Mouse (Mus musculus): ENCODE results near the gene Dgki.

The Dgki gene

DNA sequence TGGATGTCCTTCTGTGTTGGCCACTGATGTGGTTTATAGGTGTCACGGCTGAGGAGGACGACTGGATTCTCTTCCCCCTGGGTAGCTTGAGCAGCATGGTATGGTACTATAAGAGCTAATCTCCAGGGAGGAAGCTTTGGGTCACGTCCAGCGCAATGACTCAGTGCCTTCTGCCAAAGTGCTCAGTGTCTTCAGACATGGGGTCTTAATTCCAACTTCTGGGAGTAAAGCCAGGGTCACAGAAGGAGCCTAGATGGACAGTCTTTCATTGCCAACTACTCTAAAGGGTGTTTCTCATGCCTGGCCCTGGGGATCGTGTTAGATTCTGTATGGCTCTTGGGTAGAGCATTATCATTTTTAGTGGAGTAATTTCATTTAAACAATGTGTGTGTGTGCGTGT, 231.2 kb downstream of the Dgki start:
- DNase-seq (ENCODE audit: low spot score in 2 of 2) = no peak

DNA sequence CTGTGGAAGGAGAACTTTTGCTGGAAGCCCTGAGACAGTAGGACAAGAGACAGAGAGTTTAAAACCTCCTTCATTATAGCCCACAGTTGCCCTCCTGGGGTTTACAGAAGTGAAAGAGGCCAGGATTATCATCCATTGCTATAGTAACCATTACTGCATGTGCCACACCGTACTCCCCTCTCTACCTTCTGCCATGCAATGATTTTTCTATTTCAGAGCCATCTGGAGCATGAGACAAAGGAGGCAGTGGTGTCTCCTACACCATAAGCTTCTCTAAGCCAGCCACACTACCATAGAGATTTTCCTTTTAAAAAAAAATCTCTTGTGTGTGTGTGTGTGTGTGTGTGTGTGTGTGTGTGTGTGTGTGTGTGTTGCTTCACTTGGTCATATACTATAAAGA, 232.6 kb downstream of the Dgki start:
- DNase-seq (ENCODE audit: low spot score in 2 of 2) = no peak

DNA sequence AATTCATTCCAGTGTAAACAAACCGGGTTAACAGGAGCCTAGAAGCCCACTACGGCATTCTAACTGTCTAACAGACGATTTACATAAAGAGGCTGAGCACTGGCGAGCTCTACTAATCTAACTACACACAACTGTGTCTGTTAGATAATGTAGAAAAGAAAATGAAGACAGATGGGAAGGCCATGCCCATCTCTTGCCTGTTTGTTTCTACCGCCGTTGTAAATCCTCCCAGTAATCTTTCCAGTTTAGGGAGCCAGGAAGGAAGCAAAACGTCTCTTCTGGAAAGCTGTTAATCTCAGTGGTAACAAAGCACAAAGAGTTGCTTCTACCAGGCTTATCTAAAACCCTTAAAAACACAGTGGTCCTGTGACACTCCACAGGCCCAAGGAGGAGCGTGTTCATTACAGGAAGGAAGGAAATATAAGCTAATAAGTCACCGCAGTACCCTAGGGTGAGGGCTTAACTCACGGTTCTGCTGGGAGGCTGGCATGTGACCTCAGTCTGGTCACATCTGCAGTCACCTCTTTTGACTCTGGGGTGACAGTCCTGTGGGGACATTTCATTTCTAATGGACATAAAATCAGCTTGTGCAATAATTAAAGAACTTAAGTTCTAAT, 235.7 kb downstream of the Dgki start:
- no peak for DNase-seq (ENCODE audit: low spot score in 2 of 2)

DNA sequence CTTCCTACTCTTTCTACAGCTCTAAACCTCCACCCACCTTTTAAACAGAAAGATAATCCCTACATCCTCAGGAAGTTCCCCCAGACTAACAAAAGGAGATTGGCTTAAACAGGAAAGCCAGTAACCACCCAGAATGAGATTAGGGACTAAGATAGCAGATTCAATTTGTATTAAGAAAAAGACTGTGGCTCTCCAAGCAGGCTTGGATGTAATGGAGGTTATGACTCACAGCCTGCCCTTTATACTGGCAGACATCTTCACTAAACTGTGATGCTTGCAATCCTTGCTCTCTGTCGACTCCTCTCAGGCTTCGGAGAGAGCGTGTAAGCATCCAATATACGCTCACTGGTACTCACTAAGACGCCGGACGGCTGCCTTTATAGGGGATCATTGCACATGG, 236.7 kb downstream of the Dgki start:
- no peak for DNase-seq (ENCODE audit: low spot score in 2 of 2)

DNA sequence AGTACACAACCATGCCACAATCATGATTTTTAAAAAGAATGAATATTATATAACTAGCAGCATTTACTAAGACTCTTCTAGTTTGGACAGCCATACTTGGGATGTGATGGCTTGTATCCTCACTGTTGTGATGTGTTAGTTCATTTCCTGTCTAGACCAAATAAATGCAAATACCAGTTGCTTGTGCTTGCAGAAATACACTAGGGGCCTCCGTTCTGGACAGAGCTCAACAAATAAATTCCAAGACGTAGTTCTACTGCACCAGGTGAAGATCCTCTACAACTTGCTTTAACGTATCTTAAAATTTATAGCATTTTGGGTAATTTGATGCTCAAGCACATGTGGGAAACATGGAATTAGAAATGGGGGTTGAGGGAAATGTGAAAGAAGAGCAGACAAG, 239.9 kb downstream of the Dgki start:
- no peak for DNase-seq (ENCODE audit: low spot score in 2 of 2)

DNA sequence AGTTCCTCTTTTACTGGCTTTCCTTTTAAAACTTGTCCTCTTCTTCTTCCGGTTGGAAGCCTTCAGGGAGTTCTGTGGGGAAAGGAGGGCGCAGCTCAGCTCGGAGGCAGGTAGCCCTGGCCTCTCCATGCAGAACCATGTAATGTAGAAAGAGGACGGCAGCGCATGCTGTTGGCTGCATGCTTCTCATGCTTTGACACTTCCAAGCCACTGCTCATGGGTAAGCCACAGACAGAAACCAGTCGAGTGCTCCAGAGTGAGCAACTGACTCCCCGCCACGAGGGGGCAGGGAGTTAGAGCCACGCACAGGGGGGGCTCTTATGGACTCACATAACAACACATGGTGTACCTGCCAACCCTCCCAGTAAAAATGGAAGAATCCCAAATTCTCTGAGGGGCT, 242.0 kb downstream of the Dgki start:
- DNase-seq (ENCODE audit: low spot score in 2 of 2) = no peak

DNA sequence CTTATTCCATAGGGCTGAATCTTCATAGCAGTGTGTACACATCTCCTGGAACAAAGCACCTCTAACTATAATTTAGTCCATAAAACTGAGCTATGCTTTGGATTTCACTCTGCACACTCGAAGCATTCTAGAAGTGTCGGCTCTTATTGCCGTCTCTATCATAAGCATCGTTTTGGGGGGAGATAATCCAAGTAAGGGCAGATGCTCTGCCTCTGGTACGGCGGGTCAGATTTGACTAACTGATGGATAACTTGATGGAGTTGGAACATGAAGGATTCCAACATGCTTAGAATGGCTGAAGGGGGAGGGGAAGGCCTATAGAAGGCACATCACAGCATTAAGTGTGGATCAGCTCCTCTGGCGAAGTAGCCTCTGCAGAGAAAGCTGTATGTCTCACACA, 242.4 kb downstream of the Dgki start:
- DNase-seq (ENCODE audit: low spot score in 2 of 2) = no peak

DNA sequence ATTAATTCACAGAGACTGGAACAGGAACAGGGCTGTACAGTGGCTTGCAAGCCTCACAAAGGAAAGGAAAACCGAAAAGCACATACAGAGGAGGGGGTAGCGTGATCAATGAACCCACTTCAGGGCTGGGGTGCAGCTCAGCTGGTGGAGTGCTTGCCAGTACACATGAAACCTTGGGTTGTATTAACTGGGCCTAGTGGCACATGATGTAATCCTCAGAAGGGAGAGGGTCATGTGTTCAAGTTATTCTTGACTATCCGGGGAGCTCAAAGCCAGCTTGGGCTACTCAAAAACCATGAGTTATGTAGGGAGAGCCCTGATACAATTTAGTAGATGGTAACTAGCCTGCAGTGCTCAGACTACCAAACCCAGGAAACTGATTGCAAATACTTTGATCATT, 244.3 kb downstream of the Dgki start:
- DNase-seq (ENCODE audit: low spot score in 2 of 2) = no peak

DNA sequence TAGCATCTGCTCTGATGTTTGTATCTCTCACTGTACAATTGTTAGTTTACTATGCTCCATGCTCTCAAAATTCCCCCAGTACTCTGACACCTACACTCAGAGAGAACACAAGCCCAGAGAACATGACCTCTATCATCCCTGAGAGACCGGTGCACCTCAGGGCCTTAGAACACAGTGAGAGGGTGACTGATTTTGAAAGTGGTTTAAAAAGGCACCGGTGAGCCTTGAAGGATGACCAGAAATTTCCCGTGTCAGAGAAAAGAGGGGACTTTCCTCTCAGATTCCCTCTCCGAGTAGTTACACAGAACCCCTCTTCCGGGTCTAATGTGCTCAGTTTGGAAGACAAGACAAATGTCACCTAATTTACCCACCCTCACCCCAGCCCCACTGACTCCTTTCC, 244.9 kb downstream of the Dgki start:
- DNase-seq (ENCODE audit: low spot score in 2 of 2) = no peak

DNA sequence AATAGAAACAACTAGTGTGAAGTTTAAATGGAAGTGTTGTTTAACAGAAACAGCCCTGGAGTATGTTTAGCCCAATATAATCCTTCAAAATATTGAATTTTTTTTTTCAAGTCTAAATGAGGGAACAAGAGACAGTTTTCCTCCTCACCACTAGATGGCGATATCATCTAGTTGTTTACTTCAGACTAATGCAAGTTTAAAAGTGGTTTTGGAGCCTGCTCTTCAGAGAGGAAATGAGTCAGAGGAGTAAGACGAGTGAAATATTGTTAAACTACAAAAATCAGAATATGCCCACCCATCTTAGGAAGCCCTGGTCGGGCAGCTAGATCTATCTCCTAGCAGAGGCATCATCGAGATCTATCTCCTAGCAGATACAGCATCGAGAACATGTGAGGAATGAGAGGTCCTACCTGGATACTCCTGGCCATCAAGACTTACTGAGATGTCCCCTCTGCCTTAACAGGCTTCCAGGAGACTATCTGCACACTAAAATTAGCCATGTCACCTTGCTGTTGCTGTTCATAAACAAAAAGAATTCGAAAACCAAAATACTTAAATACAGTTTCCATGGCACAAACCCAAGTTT, 245.5 kb downstream of the Dgki start:
- peak; percentile 34 to 35 for DNase-seq (ENCODE audit: low spot score in 2 of 2)

DNA sequence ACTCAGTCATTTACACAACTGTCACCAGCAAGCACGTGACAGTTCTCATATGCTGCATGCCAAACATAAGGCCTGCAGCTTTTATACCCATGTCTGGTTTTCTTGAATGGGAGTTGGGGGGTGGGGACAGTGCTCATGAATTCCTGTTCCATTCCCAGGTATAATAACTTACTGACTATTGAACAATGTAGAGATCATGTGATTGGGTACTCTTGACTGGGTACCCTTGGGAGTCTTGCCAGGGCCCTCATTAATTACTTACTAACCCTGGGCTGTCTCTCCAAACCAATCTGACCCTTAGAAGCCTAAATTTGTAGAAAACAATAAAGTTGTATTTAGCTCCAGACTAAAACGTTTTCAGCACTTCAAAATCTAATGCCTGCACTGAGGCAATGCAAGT, 246.6 kb downstream of the Dgki start:
- no peak for DNase-seq (ENCODE audit: low spot score in 2 of 2)

DNA sequence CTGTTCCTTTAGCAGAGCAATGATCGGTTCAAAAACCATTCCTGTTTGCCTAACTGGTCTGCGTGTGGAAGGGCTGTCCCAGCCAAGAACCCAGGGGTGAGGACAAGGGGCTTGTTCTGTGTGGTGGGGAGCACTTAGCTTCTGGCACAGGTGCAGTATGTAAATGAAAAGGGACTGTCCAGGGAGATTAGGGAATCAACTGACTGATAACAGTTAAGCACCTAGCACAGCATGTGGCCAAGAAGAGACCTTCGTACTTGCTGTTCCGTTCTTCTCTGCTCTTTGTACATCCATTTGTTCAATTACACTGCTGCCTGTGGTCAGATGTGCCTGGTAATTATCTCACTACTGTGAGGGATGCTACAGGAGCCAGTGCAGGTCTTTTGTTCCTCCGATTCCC, 248.3 kb downstream of the Dgki start:
- DNase-seq (ENCODE audit: low spot score in 2 of 2) = no peak

DNA sequence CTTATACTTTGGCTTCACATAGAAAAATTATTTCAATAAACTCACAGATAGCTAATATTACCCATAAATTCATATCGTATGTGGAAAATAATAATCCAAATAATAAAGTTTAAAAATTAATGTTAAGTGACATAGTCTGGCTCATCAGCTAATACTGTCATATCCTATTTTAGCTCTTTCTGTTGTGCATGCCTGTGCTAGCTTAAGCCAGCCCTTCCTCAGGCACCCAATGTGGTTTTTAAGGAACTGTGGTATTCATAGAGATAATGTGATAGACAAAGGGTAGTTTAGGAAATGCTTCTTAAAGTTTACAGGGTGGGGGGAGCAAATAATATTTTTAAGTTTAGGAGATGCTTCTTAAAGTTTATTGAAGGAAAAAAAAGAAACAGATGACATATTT, 248.8 kb downstream of the Dgki start:
- DNase-seq (ENCODE audit: low spot score in 2 of 2) = no peak

DNA sequence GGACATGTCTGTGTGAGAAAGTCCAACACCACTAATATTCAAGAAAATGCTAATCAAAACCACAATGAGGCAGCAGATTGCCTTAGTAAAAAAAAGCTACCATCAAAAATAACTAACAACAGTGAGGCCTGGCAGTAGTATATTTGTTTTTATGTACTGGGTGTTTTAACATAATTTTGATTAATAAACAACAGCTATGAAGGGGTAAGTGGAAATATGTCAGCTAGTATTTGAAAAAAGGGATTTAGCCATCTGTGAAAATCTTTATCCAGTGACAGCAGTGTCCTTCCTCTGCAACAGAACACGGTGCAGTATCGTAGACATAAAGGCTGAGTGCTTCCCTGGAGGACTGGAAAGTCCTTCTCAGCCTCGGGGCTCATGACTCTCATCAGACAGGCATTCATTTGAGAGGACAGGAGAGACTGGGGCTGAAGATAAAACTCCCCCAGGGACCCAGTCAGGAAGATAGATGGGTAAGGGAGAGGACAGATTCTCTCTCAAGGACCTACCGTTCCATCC, 252.3 kb downstream of the Dgki start:
- DNase-seq (ENCODE audit: low spot score in 2 of 2) = no peak

DNA sequence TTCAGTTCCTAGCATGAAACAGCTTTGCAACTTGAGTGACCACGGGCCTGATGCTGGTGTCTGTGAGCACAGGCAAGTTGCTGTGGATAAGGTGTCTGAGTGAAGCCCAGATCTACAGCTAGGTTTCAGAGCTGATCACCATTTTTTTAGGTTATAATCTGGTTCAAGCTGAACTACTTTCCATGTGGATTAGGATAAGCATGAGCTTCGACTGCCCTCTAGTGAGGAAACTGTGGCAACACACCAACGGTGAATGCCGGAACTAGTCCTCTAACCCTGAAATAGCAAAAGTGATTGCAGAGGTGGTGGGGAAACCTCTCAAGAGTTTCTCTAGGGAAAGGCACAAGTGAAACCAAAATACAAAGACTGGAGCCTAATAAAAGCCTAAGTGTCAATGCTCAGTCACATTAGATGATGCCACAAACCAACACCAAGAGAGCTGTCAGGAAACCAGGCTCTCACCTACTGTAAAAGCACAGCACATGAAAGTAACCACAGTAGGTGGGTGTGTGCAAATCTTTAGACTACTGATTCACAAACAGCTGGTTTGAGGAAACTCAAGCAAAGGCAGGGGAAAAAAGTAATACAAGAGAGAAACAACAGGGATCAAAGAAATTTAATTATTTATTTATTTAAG, 253.7 kb downstream of the Dgki start:
- DNase-seq (ENCODE audit: low spot score in 2 of 2) = peak; percentile 81 to 83

DNA sequence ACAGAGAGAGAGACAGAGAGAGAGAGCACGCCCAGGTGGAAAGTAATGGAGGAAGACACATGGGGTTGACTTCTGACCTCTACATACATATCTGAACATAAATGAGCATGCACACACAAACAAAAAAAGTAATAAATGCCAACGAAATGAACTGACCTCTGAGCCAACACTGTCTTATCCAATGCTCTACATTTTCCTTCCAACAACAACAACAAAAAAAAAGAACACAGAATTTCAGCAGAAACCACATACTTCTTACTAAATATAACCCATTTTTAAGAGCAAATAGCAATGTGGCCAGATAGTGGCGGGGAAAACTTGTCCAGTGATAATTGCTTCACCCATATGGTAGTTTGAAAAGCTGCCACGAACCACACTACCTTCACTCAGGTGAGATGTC, 255.2 kb downstream of the Dgki start:
- no peak for DNase-seq (ENCODE audit: low spot score in 2 of 2)

DNA sequence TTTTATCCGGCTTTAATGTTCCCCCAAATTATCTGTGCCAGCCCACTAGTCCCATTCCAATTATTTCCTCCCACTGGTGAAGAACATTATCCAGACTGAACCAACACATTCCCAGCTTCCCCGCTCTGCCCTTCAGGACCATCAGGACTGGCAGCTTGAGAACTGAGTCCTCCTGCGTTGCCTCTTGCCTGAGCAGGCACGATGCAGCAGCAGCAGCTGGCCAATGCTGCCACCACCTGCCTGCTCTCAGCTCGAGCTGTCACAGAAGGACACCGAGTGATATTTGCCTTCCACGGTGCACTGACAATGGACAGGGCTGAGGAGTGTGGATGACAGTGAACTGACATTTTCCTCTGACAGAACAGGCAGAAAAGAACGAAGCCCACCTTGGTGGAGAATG, 261.5 kb downstream of the Dgki start:
- DNase-seq (ENCODE audit: low spot score in 2 of 2) = peak; percentile 40 to 44

DNA sequence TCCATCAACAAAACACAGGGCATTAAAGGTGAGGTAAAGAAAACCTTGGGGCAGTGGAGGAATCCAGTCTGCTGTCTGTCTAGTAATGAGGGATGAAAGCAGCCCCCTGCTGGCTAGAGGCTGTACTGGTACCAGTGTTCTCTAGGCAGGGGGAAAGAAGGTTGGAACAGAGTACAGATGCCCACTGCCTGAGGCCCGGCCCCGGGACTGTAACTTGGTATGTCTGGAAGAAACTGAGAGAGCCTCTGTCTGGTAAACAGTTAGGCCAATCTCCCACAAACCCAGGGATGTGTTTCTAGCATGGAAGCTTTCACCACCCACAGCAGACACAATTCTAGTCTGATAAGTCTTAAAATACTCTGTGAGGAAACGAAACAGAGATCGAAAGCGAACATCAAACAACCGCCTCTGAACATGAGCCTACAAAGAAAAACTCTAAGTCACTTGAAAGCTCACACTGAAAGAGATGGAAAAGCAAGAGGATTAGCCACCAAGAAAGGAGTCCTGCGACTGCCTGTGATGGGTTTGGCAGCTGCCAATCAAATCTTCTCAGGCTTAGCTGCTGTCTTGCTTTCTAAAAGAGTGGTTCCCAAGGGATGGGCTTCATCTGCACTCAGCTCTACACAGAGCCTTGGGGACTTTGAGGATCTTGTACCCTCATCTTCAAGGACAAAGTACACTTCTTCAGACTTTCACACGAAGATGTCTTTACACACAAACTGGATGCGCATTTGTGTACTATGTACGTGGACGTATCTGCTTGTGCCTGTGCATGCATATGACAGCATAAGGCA, 262.7 kb downstream of the Dgki start:
- DNase-seq (ENCODE audit: low spot score in 2 of 2) = peak; percentile 46 to 70

DNA sequence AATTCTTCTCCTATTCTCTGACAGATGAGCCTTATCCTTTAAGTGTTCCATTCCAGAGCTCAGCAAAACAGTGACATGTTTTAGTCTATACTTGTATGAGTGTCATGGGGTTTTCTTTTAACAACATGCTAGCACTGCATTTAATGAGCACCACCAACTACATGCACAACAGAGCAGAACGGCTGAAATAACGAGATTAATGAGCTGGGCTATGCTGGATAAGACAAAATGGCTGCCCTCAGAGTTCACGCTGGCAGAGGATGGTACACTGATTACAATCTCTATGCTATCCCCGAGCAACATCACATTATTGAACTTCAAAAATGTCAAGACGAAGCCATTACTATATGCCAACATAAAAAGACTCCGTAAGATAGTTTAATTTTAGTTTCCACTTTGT, 264.3 kb downstream of the Dgki start:
- no peak for DNase-seq (ENCODE audit: low spot score in 2 of 2)

DNA sequence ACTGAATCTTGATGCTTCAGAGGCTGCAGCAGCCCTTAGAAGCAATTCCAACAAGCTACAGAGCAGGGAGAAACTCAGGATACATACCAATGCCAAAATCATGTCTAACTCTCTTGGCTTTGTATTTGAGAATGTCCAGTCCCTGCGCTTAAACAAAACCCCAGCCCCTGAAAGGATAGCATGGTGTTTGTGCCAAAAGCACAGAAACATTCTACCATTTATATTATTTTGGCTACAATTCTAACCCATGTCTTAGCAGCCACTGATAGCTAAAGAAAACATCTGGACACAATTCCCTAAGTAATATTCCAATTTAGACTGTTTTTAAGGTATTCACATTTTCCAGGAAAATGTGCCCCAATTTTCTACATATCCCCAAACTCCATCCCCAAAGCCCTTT, 269.0 kb downstream of the Dgki start:
- DNase-seq (ENCODE audit: low spot score in 2 of 2) = no peak

DNA sequence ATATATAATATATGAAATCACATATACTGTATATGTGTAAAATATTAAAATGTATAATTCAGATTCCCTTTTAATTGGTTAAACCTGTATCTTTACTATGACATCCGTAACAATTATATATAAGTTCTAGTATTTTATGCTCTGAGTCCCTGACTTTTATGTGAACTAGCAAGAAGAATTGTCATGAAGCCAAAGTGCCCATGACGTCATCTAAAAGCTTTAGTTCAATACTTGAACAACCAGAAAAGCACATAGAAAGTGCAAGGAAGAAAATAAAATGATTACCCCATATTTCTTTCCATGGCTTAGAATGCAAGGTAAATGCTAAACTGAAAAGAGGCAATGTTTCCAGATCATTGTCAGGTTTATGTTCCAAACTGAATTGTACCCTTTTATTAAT, 269.6 kb downstream of the Dgki start:
- no peak for DNase-seq (ENCODE audit: low spot score in 2 of 2)

DNA sequence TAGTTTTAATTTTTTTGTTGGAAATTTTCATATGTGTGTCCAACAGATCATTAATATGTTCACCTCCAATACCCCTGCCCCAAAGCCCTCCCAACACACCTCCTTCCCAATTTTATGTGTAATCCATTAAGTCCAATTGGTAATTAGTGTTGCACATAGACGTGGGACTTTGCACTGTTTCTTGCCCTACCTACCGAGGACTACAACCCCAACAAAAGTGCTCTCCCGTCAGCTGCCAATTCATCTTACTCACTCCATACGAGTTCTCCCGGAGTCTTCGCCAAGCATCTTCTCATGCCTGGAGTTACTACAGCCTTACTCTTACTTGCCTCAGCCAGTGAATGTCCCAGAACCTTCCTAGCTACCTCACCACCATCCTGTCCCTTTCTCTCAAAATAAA, 271.1 kb downstream of the Dgki start:
- no peak for DNase-seq (ENCODE audit: low spot score in 2 of 2)

DNA sequence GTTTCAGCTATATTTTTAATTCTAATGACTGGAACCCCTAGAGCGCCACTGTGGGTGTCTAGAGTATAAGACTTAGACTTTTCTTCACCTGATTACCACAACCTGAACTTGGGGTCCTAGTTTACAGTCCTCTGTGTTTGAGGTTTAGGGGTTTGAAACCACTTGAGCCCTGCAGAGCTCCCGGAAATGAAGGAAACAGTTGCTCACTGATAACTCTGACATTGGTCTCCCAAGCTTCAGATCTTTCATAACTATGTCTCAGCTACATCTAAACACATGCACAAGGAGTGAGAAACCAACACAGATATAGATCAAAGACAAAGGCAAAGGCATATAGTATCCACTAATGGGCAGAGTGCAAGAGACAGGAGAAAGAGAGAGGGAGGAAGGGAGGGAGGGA, 271.7 kb downstream of the Dgki start:
- DNase-seq (ENCODE audit: low spot score in 2 of 2) = no peak
